Comparison of ENCODE assay signal across 7 mouse cellular contexts in genomic region chr3:52069304-52070162, GRCm38 (mm10). TPM values are rescaled to one million over a fixed set of nuclear protein-coding genes. Genes with fewer than 3 reads are reported as not detected.
A peak's percentile ranks its signal among the peaks of the same experiment; 100 is the strongest.
DNase-seq lines count a peak whose midpoint lies in the region; ATAC-seq and TF ChIP-seq lines count a peak whose summit lies in the region.

No protein-coding gene starts in this region.

- no peaks in the 10 kb centered on the region for H3K27me3 ChIP-seq in intestine, embryonic 15.5 days (replicated peaks)
- no peaks in the 10 kb centered on the region for H3K27me3 ChIP-seq in midbrain, embryonic 10.5 days (ENCODE audit: low read depth, poor library complexity, severe bottlenecking)
- H3K27me3 ChIP-seq in spleen, adult 2 months (ENCODE audit: control insufficient read depth, insufficient read depth, low read length): no peaks in the 10 kb centered on the region

- peak; percentile 84 for TF ChIP-seq POLR2A in spleen, adult 2 months (IDR thresholded peaks at IDR 0.05; ENCODE audit: low read depth, low read length)

- H3K4me1 ChIP-seq in intestine, embryonic 15.5 days (replicated peaks): peaks cover 6% of the 10 kb centered on the region
- peaks cover 92% of the 10 kb centered on the region for H3K4me1 ChIP-seq in midbrain, embryonic 10.5 days
- H3K4me1 ChIP-seq in spleen, adult 2 months (ENCODE audit: control insufficient read depth, insufficient read depth, insufficient read length): peaks cover 9% of the 10 kb centered on the region; the same call in 1 of the 2 replicates

- intact Hi-C loops in left cerebral cortex, postnatal 4 days (cut with DNase I): no loop called here

- WGBS in intestine, embryonic 15.5 days: 20% methylated on average over 25 of the region's 25 CpGs
- WGBS in midbrain, embryonic 10.5 days: 7% methylated on average over 25 of the region's 25 CpGs
- 3% methylated on average over 25 of the region's 25 CpGs for WGBS in spleen, adult 2 months

- H3K4me2 ChIP-seq in intestine, embryonic 15.5 days (replicated peaks): peak overlapping the region; percentile 72

- H3K4me3 ChIP-seq in intestine, embryonic 15.5 days (replicated peaks): peak overlapping the region; percentile 29
- peak overlapping the region; percentile 50 for H3K4me3 ChIP-seq in midbrain, embryonic 10.5 days
- H3K4me3 ChIP-seq in spleen, adult 2 months (ENCODE audit: extremely low read depth, insufficient read depth, insufficient read length): peak overlapping the region; percentile 58

- peak; percentile 55 for ATAC-seq in intestine, embryonic 15.5 days

- no peaks in the 10 kb centered on the region for H3K36me3 ChIP-seq in intestine, embryonic 15.5 days
- no peaks in the 10 kb centered on the region for H3K36me3 ChIP-seq in midbrain, embryonic 10.5 days
- no peaks in the 10 kb centered on the region for H3K36me3 ChIP-seq in spleen, adult 2 months (ENCODE audit: control insufficient read depth, insufficient read depth, low read length)

- H3K9me3 ChIP-seq in intestine, embryonic 15.5 days: no peaks in the 10 kb centered on the region
- H3K9me3 ChIP-seq in midbrain, embryonic 10.5 days (replicated peaks): no peaks in the 10 kb centered on the region

- no peak for TF ChIP-seq CTCF in spleen, adult 2 months (IDR thresholded peaks at IDR 0.05; ENCODE audit: extremely low read depth, insufficient read depth, insufficient read length, insufficient replicate concordance)

- peak overlapping the region; percentile 36 for H3K9ac ChIP-seq in intestine, embryonic 15.5 days

- peak; percentile 86 to 94 for DNase-seq in adrenal gland, adult (ENCODE audit: inconsistent age in 2 of 2, low spot score in 1 of 2)
- peak; percentile 82 for DNase-seq in embryo, embryonic 10 days (ENCODE audit: low spot score)
- peak; percentile 30 to 34 for DNase-seq in gastrocnemius, postnatal 4 days (ENCODE audit: low spot score in 2 of 2)
- peak; percentile 71 for DNase-seq in left cerebral cortex, postnatal 4 days
- DNase-seq in midbrain, embryonic 10.5 days (ENCODE audit: low spot score): peak; percentile 73
- DNase-seq in spleen, adult 2 months (ENCODE audit: low read depth in 1 of 2, low spot score in 2 of 2): peak; percentile 77 to 82

- H3K27ac ChIP-seq in intestine, embryonic 15.5 days: peak overlapping the region; percentile 4; the same call in 1 of the 2 replicates
- H3K27ac ChIP-seq in midbrain, embryonic 10.5 days (replicated peaks): peak overlapping the region; percentile 85
- H3K27ac ChIP-seq in spleen, adult 2 months (ENCODE audit: insufficient read depth, low read length): peak overlapping the region; percentile 61

RNA-seq across cellular contexts. Expression of gene Maml3, which starts 35.3 kb away (rescaled TPM):
- total RNA-seq in gastrocnemius, postnatal 4 days (2021): 1 to 10 TPM; 6.5 to 7.3 TPM
- 4.1 and 4.9 TPM in 2 replicates for polyA plus RNA-seq in intestine, embryonic 15.5 days (2015; fragmentation: Nextera tagmentation; extraction: Ambion mirVana)
- total RNA-seq in left cerebral cortex, postnatal 4 days (2021): 1 to 10 TPM; 7.4 to 7.5 TPM
- polyA plus RNA-seq in midbrain, embryonic 10.5 days (2016; fragmentation: Nextera tagmentation; extraction: Ambion mirVana): 5.4 and 6.8 TPM in 2 replicates
- 2.7 and 3.4 TPM in 2 replicates for polyA plus RNA-seq in spleen, adult 2 months (2012; rRNA removed)

Comparison
In these comparisons a context has a peak if more than half of its experiments do, and no peak if none do; other contexts are left out.
1. Peak in every context shown above with its lines: DNase-seq, ATAC-seq, H3K4me3 ChIP-seq and H3K27ac ChIP-seq.
2. DNase-seq: peak in every context shown above with its lines; median percentile 90 in adrenal gland, adult; 82 in embryo, embryonic 10 days; 80 in spleen, adult 2 months; 73 in midbrain, embryonic 10.5 days; 71 in left cerebral cortex, postnatal 4 days; 32 in gastrocnemius, postnatal 4 days.
3. H3K27ac ChIP-seq: peak in every context shown above with its lines; median percentile 85 in midbrain, embryonic 10.5 days; 61 in spleen, adult 2 months; 4 in intestine, embryonic 15.5 days.